Mouse (Mus musculus): ENCODE data around the gene Dok3. TPM values are rescaled to one million over a fixed set of nuclear protein-coding genes. Genes with fewer than 3 reads are reported as not detected.

Dok3 gene
- polyA plus RNA-seq, 1 experiment: 1.3 TPM

DNA sequence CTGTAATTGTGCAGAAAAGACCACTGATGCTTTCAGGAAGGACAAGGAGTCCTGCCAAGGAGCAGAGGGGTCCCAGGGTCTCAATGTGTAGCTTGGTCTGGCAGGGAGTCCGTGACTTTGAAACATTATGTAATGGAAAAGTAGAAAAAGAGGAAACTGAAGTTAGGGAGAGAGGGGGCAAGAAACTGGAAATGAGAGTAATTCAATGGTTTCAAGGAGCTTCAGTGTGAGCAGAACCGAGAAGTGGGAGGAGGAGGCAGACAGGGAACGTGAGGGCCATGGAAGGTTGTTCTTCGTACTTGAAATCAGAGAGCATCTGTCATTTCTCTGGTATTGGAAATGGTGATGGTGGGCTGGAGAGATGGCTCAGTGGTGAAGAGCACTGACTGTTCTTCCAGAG, 9.5 kb downstream of the Dok3 start:
- TF ChIP-seq GATA1 (IDR thresholded peaks at IDR 0.05; ENCODE audit: low read length): no peak

GRCm38 (mm10) chr13:55516955-55517354, 12.1 kb downstream of the Dok3 start:
- no peak for TF ChIP-seq GATA1 (IDR thresholded peaks at IDR 0.05; ENCODE audit: low read length)

- no peak for TF ChIP-seq GATA1 (IDR thresholded peaks at IDR 0.05; ENCODE audit: low read length)
Observed at GRCm38 (mm10) chr13:55513828-55514227, 15.3 kb downstream of the Dok3 start.

DNA sequence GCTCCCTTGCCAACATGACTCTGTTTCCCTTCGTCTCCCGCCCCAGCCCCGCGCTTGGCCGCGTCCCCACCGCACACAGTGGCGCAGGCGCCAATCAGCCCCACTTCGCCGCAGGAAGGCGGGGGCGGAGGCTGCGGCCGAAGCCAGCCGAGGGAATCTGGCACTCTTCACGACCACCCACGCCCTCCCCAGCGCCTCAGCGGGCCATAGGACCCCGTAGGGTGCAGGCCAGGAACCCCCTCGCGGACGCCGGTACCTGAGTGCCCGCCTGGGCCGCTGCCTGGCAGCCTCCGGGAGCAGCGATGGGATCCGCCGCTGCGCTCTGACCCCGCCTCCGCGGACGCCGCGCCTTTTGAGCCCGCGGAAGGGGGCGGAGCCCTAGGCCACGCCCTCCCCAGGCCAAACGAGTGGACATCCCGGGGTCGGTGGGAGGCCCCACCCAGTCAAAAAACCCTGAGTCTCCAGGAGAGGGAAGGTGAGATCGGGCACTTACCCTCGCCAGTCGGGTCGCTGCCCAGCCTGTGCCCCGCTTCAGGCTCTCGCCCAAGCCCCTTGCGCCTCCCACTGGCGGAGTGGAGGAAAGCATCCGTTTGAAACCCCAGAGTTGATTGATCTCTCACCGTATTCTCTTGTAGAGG, 15.9 kb downstream of the Dok3 start, which contains the start of gene Pdlim7:
Gene Pdlim7 (minus strand): TSS at position 566 of the 638 bp plus-strand sequence.
- TF ChIP-seq GATA1 (IDR thresholded peaks at IDR 0.05; ENCODE audit: low read length): no peak

DNA sequence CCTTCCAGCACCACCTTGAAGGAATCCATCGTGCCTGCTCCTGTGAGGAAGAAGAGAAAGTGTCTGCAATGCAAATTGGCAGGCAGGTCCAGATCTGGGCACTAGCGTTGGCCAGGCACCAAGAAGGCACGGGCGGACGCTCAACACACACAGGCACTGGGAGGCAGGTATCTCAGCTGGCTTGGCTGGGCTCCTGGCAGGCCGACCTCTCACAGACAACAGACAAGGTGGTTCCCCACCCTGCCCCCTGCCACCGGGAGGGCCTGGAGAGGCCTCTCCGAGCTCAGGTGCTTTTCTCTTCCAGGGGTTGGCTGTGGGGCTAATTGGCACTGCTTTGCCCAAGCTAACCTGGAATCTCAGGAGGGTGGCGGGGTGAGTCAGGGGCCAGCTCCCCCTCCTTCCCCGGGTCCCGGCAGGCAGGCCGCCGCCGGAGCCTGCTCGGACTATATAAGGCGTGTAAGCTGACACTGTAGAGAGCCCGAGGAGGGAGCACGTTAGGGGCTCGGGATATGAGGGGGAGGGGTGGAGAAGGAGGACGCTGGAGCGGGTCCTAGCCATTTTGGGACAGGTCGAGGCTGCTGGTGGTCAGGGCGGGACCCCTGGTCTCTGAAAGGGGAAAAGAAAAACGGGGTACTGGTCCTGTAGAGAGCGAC, 16.6 kb downstream of the Dok3 start:
- no peak for TF ChIP-seq GATA1 (IDR thresholded peaks at IDR 0.05; ENCODE audit: low read length)

GRCm38 (mm10) chr13:55511492-55511861, 17.6 kb downstream of the Dok3 start:
- TF ChIP-seq GATA1 (IDR thresholded peaks at IDR 0.05; ENCODE audit: low read length): no peak

GRCm38 (mm10) chr13:55510668-55511491, 18.2 kb downstream of the Dok3 start:
- no peak for TF ChIP-seq GATA1 (IDR thresholded peaks at IDR 0.05; ENCODE audit: low read length)

DNA sequence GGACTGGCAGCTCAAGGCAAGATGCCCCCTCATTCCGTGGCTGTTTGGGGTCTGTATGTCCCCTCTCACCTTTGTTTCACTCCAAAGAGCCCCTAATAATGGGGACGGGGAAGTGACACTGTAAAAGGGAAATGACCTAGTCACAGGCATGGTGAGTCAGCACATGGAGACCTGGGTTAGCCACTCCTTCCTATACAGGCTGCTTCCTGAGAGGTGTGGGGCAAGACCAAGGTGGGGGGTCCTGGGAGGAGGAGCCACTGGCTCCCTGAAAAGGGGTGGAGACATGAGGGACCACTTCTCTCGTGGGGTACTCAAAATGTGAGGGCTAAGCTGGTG, 18.8 kb downstream of the Dok3 start:
- no peak for TF ChIP-seq GATA1 (IDR thresholded peaks at IDR 0.05; ENCODE audit: low read length)

GRCm38 (mm10) chr13:55508531-55508930, 20.6 kb downstream of the Dok3 start:
- no peak for TF ChIP-seq GATA1 (IDR thresholded peaks at IDR 0.05; ENCODE audit: low read length)

DNA sequence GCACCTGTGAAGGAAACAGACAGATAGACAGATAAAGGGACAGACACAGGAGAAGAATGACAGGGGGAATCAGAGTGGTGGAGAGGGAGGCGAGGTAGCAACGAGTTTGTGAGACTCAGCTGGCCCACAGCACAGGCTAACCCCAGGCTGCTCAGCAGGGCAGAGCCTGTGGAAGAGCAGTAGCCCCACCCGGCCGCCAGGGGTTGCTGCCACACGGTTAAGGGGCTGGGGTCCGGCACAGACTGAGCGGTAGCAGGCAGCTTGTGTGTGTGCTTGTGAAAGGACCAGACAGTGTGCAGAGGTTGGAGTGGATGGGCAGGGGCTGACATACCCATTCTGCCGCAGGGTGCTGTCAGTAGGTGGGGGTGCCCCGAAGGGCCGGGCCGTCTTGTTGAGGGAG, 21.2 kb downstream of the Dok3 start:
- TF ChIP-seq GATA1 (IDR thresholded peaks at IDR 0.05; ENCODE audit: low read length): no peak

GRCm38 (mm10) chr13:55506697-55507096, 22.4 kb downstream of the Dok3 start:
- no peak for TF ChIP-seq GATA1 (IDR thresholded peaks at IDR 0.05; ENCODE audit: low read length)

- TF ChIP-seq GATA1 (IDR thresholded peaks at IDR 0.05; ENCODE audit: low read length): no peak
Observed at GRCm38 (mm10) chr13:55505810-55506209, 23.3 kb downstream of the Dok3 start.

DNA sequence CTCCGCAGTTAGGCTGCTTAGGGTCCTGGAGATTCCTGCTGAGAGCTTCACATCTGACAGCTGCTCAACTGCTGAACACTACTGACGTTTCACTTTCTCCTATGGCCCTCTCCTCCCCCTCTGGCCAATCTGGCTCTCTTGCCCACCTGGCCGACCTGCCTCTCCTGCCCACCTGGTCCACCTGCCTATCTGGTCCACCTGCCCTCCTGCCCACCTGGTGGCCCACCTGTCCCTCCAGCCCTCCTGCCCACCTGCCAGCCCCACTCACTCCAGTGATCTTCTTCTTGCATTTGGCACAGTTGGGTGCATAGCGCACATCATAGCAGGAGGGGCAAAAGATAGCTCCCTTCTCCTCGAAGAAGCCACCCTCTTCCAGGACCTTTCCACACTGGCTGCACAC, 24.7 kb downstream of the Dok3 start:
- TF ChIP-seq GATA1 (IDR thresholded peaks at IDR 0.05; ENCODE audit: low read length): no peak

- no peak for TF ChIP-seq GATA1 (IDR thresholded peaks at IDR 0.05; ENCODE audit: low read length)
Observed at GRCm38 (mm10) chr13:55502405-55502804, 26.7 kb downstream of the Dok3 start.

- TF ChIP-seq GATA1 (IDR thresholded peaks at IDR 0.05; ENCODE audit: low read length): no peak
Observed at GRCm38 (mm10) chr13:55500575-55500974, 28.5 kb downstream of the Dok3 start.

- no peak for TF ChIP-seq GATA1 (IDR thresholded peaks at IDR 0.05; ENCODE audit: low read length)
Observed at GRCm38 (mm10) chr13:55498906-55499305, 30.2 kb downstream of the Dok3 start.

GRCm38 (mm10) chr13:55496661-55497060, 32.4 kb downstream of the Dok3 start:
- TF ChIP-seq GATA1 (IDR thresholded peaks at IDR 0.05; ENCODE audit: low read length): no peak

Data from G1E-ER4 (cell line).